Mouse (Mus musculus) G1E (cell line): ENCODE data around the gene Dhx37.

Experiments
- CTCF ChIP-seq: IDR thresholded peaks from 2 replicates; pipeline ENCODE4 v1.5.1; 2012; ENCODE audit warnings: low read depth, low read length, inconsistent platforms, mixed read lengths
- GATA1 ChIP-seq: IDR thresholded peaks from 2 replicates; pipeline ENCODE4 v1.6.1; 2012; ENCODE audit warnings: borderline replicate concordance, low read length, inconsistent platforms, mixed read lengths
- GATA2 ChIP-seq: IDR thresholded peaks from 2 replicates; pipeline ENCODE4 v1.6.1; 2012; ENCODE audit warnings: low read depth, low read length, inconsistent platforms, borderline replicate concordance
- POLR2AphosphoS5 ChIP-seq: IDR thresholded peaks from 2 replicates; pipeline ENCODE4 v1.6.1; 2012; ENCODE audit warnings: low read depth, low read length, inconsistent platforms; ENCODE audit not compliant: insufficient replicate concordance
- TAL1 ChIP-seq: conservative IDR thresholded peaks from 2 replicates; pipeline ENCODE4 v1.6.1; 2012; ENCODE audit warnings: low read depth, low read length, inconsistent platforms, mixed read lengths

DNA sequence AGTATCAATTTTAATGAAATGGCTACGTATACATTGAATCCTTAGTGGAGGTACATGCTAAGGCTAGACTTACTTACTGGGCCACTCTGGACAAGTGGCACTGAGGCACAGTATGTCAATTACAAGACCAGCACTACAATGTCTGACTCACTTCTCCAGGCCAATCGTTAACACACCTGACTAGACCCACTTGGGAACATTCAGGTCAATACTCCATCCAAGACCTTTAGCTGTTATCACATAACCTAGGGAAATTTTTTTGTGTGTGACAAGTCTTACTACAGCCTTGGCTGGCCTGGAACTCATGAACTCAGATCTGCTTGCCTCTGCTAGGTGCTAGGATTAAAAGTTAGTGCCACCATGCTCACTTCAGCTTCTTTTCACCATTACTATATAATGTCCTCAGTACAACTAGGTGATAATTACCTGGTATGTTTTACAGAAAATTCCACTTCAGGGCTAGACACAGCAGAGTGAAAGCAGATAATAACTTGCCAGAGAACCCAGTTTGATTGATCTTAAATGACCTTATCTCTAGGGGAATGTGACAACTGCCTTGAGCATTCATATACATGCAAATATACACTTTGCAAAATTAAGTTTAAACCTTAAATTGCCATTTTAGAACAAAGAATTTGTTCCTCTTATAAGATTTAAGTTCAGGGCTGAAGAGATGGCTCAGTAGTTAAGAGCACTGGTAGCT lies 49.3 kb downstream of the Dhx37 start:
- TF ChIP-seq CTCF (no peak), POLR2AphosphoS5 (0 out of 2 replicates have a peak, but pooled peaks have one; percentile 14), GATA1 (no peak), TAL1 (no peak), GATA2 (no peak)
